Mouse (Mus musculus) heart, embryonic 14.5 days (tissue): ENCODE results near the gene Lcn5. TPM values are rescaled to one million over a fixed set of nuclear protein-coding genes. Genes with fewer than 3 reads are reported as not detected.
"Not testable (repeated sequence)": the region's sequence is repeated elsewhere in the genome, so short reads cannot be mapped to it uniquely, and the experiment has no call there.

Experiments
- ATAC-seq: fragments of 200-750 bp; cut with Nextera tagmentation; 2 replicates; pipeline ENCODE4 v1.8.0; 2017; ENCODE audit warnings: low read depth, moderate TSS enrichment; ENCODE audit not compliant: insufficient number of reproducible peaks, insufficient read depth, low FRiP score
- H3K27ac ChIP-seq, 2 experiments: fragments of 200-500 bp in 1 of 2; fragments of 300-500 bp in 1 of 2; sonication (generic) in 1 of 2; replicated peaks in 1 of 2; 2 replicates each; pipeline ENCODE4 v1.5.1; 2012 to 2014; ENCODE audit warnings: low read depth in 2 of 2, low read length in 2 of 2, control low read depth in 1 of 2, mild to moderate bottlenecking in 1 of 2, mixed read lengths in 1 of 2; ENCODE audit not compliant: control insufficient read depth in 1 of 2, insufficient read depth in 1 of 2
- H3K27me3 ChIP-seq: fragments of 300-500 bp; sonication (generic); 2 replicates; pipeline ENCODE4 v1.6.1; 2014; ENCODE audit warnings: mild to moderate bottlenecking, low read length, control low read depth; ENCODE audit not compliant: control insufficient read depth, insufficient read depth
- H3K36me3 ChIP-seq: fragments of 300-500 bp; sonication (generic); 2 replicates; pipeline ENCODE4 v1.6.1; 2014; ENCODE audit warnings: mild to moderate bottlenecking, control low read depth, low read length, mixed read lengths; ENCODE audit not compliant: control insufficient read depth, insufficient read depth
- H3K4me1 ChIP-seq, 2 experiments: fragments of 200-500 bp in 1 of 2; fragments of 300-500 bp in 1 of 2; sonication (generic) in 1 of 2; 2 replicates each; pipeline ENCODE4 v1.6.1; 2012 to 2014; ENCODE audit warnings: low read length in 2 of 2, control low read depth in 1 of 2, mixed read lengths in 1 of 2; ENCODE audit not compliant: control insufficient read depth in 2 of 2, insufficient read depth in 2 of 2
- H3K4me2 ChIP-seq: fragments of 300-500 bp; sonication (generic); 2 replicates; pipeline ENCODE4 v1.6.1; 2014; ENCODE audit warnings: mild to moderate bottlenecking, low read length
- H3K4me3 ChIP-seq, 2 experiments: fragments of 200-500 bp in 1 of 2; fragments of 300-500 bp in 1 of 2; sonication (generic) in 1 of 2; 2 replicates each; pipeline ENCODE4 v1.5.1; 2012 to 2014; ENCODE audit warnings: low read length in 2 of 2, mild to moderate bottlenecking in 2 of 2, control low read depth in 1 of 2, low read depth in 1 of 2, moderate library complexity in 1 of 2; ENCODE audit not compliant: control insufficient read depth in 1 of 2, insufficient read depth in 1 of 2
- H3K9ac ChIP-seq: fragments of 300-500 bp; sonication (generic); 2 replicates; pipeline ENCODE4 v1.6.1; 2014; ENCODE audit warnings: mild to moderate bottlenecking, low read length
- H3K9me3 ChIP-seq: fragments of 300-500 bp; sonication (generic); 2 replicates; pipeline ENCODE4 v1.6.1; 2016; ENCODE audit warnings: low read length, control low read depth; ENCODE audit not compliant: control insufficient read depth
- WGBS: fragments of 180-500 bp; shearing (Covaris S2); extraction: QIAGEN DNeasy Blood & Tissue Kit; methylation state at CpG from one replicate; pipeline ENCODE4 v1.1.7; 2014; 5-methylcytosine and 5-hydroxymethylcytosine counted together
- polyA plus RNA-seq: library from polyadenylated mRNA; unstranded; fragments of >200 nt; fragmentation: Nextera tagmentation; extraction: Ambion mirVana; gene quantifications from 2 replicates; pipeline ENCODE4 v1.2.1, GENCODE M21; 2014

The Lcn5 gene
- polyA plus RNA-seq, 1 experiment from 2014 or later: not detected

GRCm38 (mm10) chr2:25679559-25679958 is 21.8 kb downstream of the Lcn5 start:
- Histone ChIP-seq H3K4me1 (no peaks in the 10 kb centered on the region), H3K9me3 (no peaks in the 10 kb centered on the region), H3K27me3 (no peaks in the 10 kb centered on the region), H3K4me2 (no peak overlapping the region), H3K9ac (no peak overlapping the region), H3K4me3 (no peak overlapping the region), H3K36me3 (no peaks in the 10 kb centered on the region), H3K27ac (no peak overlapping the region)
- WGBS: 72% methylated on average over 6 of the region's 6 CpGs
- ATAC-seq: no peak

GRCm38 (mm10) chr2:25682426-25682825 is 24.7 kb downstream of the Lcn5 start, which contains the start of gene Lcn10:
TSS of gene Lcn10 (plus strand) at chr2:25682726.
- no peaks in the 10 kb centered on the region for H3K4me1 ChIP-seq
- no peak within 1 kb of the TSS for H3K9ac ChIP-seq
- H3K27ac ChIP-seq: no peak within 1 kb of the TSS
- H3K4me2 ChIP-seq: no peak within 1 kb of the TSS
- H3K36me3 ChIP-seq: no peaks in the 10 kb centered on the region
- ATAC-seq: no peak
- no peaks in the 10 kb centered on the region for H3K9me3 ChIP-seq
- no peak within 1 kb of the TSS for H3K4me3 ChIP-seq
- no peaks in the 10 kb centered on the region for H3K27me3 ChIP-seq
- 70% methylated on average over 2 of the region's 2 CpGs for WGBS

GRCm38 (mm10) chr2:25686941-25687340 is 29.2 kb downstream of the Lcn5 start:
- no peak overlapping the region for H3K4me2 ChIP-seq
- no peaks in the 10 kb centered on the region for H3K9me3 ChIP-seq
- no peak overlapping the region for H3K27ac ChIP-seq
- H3K27me3 ChIP-seq: no peaks in the 10 kb centered on the region
- H3K4me1 ChIP-seq: no peaks in the 10 kb centered on the region
- no peak overlapping the region for H3K4me3 ChIP-seq
- no peak for ATAC-seq
- H3K36me3 ChIP-seq: no peaks in the 10 kb centered on the region
- WGBS: 56% methylated on average over 4 of the region's 4 CpGs
- H3K9ac ChIP-seq: no peak overlapping the region

DNA sequence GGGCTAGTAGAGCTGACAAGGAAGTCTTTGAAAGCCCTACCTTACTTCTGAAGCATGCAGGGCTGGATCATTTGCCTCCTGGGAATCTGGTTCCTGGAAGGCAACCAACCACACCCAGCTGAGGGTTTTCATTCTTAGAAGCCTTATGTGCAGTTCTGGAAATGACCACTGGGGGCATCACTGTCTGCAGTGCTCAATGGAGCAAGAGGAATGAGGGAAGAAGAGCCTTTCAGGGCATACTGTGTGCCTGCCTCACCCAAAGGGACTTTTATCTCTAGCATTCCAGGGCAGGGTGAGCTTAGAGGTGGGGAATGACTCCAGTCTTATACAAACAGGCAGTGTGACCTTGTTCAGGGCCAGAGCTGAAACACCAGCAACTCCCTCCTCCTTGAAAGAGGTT is 36.9 kb downstream of the Lcn5 start:
- no peak overlapping the region for H3K9ac ChIP-seq
- no peak overlapping the region for H3K4me3 ChIP-seq
- ATAC-seq: no peak
- no peaks in the 10 kb centered on the region for H3K9me3 ChIP-seq
- H3K4me1 ChIP-seq: no peaks in the 10 kb centered on the region
- H3K36me3 ChIP-seq: no peaks in the 10 kb centered on the region
- no peak overlapping the region for H3K4me2 ChIP-seq
- no peaks in the 10 kb centered on the region for H3K27me3 ChIP-seq
- H3K27ac ChIP-seq: no peak overlapping the region

DNA sequence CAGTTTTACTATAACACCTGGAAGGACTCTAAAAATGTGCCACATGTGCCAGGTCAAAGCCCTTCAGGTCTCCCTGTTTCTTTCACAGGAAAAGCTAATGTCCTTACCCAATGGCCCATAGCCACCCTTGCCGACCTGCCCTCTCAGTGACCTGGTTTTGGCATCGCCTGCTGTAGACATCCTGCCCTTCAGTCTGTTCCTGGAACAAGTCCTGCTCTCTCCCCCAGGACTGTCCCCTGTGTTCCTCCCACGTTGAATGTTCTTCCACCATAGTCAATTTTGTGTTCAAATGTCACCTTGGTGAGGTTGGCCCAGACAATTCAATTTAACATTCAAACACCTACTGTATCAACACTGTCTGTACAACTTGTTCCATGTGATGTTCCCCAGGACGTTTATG is 39.2 kb downstream of the Lcn5 start:
- WGBS: 55% methylated on average over 4 of the region's 4 CpGs
- no peaks in the 10 kb centered on the region for H3K9me3 ChIP-seq
- H3K4me2 ChIP-seq: no peak overlapping the region
- H3K4me3 ChIP-seq: no peak overlapping the region
- no peak overlapping the region for H3K27ac ChIP-seq
- H3K4me1 ChIP-seq: no peaks in the 10 kb centered on the region
- no peaks in the 10 kb centered on the region for H3K27me3 ChIP-seq
- H3K36me3 ChIP-seq: no peaks in the 10 kb centered on the region
- no peak overlapping the region for H3K9ac ChIP-seq
- no peak for ATAC-seq

- Histone ChIP-seq H3K4me1 (no peaks in the 10 kb centered on the region; a peak in 1 of 4 replicates), H3K27ac (no peak overlapping the region), H3K9ac (no peak overlapping the region), H3K4me3 (no peak overlapping the region), H3K36me3 (no peaks in the 10 kb centered on the region), H3K27me3 (no peaks in the 10 kb centered on the region), H3K4me2 (no peak overlapping the region), H3K9me3 (no peaks in the 10 kb centered on the region)
- 84% methylated on average over 2 of the region's 2 CpGs for WGBS
- ATAC-seq: no peak
Measured at GRCm38 (mm10) chr2:25698696-25699095, 40.9 kb downstream of the Lcn5 start.

GRCm38 (mm10) chr2:25699743-25700142 is 42.0 kb downstream of the Lcn5 start, which contains the start of gene Obp2a:
TSS of gene Obp2a (plus strand) at chr2:25700043.
- ATAC-seq, H3K9ac ChIP-seq, H3K9me3 ChIP-seq, H3K4me1 ChIP-seq, H3K4me3 ChIP-seq, H3K36me3 ChIP-seq, H3K4me2 ChIP-seq, H3K27me3 ChIP-seq, H3K27ac ChIP-seq: not testable (repeated sequence)
- WGBS: 75% methylated on average over 3 of the region's 3 CpGs

DNA sequence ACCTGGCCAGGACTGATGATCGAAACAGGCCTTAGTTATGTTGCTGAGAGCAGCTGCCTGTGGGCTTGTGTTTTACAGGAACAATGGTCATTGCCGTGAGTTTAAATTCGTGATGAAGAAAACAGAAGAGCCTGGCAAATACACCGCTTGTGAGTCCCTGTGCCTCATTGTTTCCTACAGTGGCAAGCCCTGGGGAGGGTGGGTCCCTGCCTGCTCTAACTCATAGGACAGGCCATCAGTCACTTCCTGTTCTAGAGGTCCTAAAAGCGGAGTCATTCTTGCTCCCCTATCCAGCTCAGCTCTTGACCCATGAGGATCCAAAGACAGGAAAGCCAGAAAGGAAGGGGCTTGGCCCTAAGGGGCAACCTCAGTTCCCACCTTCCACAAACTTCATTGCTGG is 43.2 kb downstream of the Lcn5 start:
- no peaks in the 10 kb centered on the region for H3K9me3 ChIP-seq
- no peaks in the 10 kb centered on the region for H3K36me3 ChIP-seq
- H3K27me3 ChIP-seq: no peaks in the 10 kb centered on the region
- ATAC-seq: no peak
- no peak overlapping the region for H3K27ac ChIP-seq
- 66% methylated on average over 5 of the region's 5 CpGs for WGBS
- no peaks in the 10 kb centered on the region; a peak in 1 of 4 replicates for H3K4me1 ChIP-seq
- no peak overlapping the region for H3K4me2 ChIP-seq
- H3K4me3 ChIP-seq: no peak overlapping the region
- no peak overlapping the region for H3K9ac ChIP-seq
